Mouse (Mus musculus) common myeloid progenitor, adult 5-6 weeks (primary cell): Measurements from ENCODE around the gene Arhgap24. TPM values are rescaled to one million over a fixed set of nuclear protein-coding genes. Genes with fewer than 3 reads are reported as not detected.

Experiments used
- ATAC-seq: replicated peaks from 2 replicates; pipeline ENCODE4 v1.8.0; 2016; ENCODE audit warnings: low read depth, mild to moderate bottlenecking, moderate TSS enrichment, inconsistent platforms; ENCODE audit not compliant: poor library complexity, severe bottlenecking
- total RNA-seq: library from RNA; stranded (forward); fragments of 200-1000, 187-1606 nt; gene quantifications from 2 replicates; pipeline ENCODE4 v1.2.3, GENCODE M21; 2017

The Arhgap24 gene
- total RNA-seq, 1 experiment from 2014 or later: 0.91 TPM

- no peak for ATAC-seq
Measured at GRCm38 (mm10) chr5:102664988-102665726, 184.0 kb downstream of the Arhgap24 start.

- no peak for ATAC-seq
Measured at GRCm38 (mm10) chr5:102666886-102667285, 185.7 kb downstream of the Arhgap24 start.

- ATAC-seq: no peak
Measured at GRCm38 (mm10) chr5:102667754-102668575, 186.8 kb downstream of the Arhgap24 start.

DNA sequence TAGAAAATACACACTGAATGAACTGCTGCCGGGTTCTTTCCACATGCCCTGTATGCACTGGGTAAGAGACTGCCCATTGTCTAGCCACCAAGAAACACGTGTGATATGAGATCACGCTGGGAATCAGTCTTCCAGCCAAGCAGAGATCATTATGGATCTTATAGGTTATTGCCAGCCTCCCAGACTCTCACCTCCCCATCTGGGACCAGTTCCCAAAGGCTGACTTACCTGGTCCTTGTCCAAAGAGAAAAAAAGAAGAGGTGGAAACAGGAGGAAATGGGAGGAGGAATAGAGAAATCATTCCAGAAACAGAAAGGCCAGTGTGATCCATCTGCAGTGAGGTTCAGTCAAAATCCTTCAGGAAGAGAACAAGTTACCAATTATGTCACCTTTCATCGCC is 189.0 kb downstream of the Arhgap24 start:
- ATAC-seq: no peak

- no peak for ATAC-seq
Measured at GRCm38 (mm10) chr5:102670731-102671345, 189.6 kb downstream of the Arhgap24 start.

DNA sequence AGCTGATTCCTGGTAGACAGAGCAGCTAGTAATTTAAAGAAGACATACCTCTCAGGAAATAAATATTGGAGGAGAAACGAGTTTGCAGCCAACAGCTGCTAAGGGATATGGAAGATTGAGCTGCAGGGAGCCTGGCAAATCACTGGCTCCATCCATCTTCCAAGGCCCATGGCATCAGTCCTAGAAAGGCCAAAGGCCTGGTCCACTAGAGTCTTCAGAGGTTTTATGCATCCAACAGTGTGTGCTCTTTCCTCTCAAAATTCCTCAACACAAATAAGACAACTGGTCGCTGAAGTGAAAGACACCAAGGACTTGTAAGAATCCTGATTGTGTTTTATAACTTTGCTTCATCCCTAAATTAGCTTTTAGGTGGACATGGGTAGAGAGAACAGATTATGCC is 194.1 kb downstream of the Arhgap24 start:
- no peak for ATAC-seq

DNA sequence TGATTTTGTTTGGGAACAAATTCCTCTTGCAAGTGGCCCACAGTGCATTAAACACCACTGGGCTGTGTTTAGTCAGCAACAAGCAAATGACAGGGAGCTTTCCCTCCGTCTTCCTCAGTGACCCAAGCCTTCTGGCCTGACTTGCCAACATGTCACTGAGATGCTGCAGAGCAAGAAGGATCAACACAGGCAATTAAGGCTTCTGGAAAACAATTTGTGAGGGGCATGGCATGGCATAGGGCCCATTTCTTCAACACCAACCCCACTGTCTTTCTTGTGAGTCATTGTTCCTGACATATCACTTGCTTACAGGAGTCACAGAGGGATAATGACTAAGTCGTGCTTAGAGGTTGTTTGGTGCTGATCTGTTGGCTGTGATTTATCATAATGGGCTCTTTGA is 196.0 kb downstream of the Arhgap24 start:
- ATAC-seq: no peak

DNA sequence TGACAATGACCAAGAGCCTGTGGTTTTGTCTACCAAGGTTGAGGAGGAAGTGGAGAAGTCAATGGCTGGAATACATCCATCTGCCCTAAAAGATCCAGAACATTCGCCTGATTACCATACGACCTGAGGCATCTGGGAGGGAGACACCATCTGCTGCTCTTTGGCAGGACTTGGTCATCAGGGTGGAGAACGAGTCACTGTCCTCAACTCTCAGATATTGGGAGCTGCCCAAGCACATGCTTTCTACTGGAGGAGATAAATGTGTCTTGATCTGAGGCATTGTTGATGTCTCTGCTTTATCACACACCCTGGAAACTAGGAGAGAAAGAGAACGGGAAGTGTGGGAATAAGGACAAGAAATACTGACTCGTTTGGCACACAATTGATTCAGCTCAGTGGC is 206.5 kb downstream of the Arhgap24 start:
- no peak for ATAC-seq

DNA sequence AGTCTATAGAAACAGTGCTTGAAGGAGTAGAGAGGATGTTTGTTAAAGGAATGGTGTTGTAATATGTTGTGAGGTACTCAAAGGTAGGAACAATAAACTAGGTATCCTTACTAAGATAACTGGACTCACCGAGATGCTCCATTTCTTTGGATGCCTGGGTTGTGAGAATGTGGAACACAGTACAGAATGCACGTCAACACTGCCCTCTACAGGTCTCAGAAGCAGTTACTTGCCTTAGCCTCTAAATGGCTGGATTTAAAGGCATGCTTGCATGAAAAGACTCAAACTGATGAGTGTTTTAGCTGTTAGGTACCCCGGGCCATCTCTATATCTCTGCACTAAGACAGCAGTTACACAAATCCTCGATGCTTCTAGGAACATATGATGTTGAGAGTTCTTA is 211.3 kb downstream of the Arhgap24 start:
- peak; percentile 87 for ATAC-seq

DNA sequence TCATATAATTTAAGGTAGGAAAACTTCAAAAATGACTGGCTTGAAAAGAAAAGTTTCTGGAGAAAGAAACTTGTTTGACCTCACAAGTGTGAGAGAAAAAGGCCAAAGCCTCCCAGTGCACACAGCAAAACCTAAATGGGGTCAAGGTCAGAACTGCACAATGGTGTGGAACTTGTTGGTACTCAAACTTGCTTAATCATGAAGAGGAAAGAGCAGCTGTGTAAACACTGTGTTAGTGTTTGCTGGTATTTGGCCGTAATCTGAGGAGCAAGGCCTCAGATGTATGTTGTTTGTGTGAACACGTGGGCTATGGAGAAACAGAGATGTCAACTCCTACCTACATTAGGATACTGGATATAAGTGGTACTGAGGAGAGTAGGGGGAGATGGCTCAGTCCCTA is 212.0 kb downstream of the Arhgap24 start:
- ATAC-seq: no peak

DNA sequence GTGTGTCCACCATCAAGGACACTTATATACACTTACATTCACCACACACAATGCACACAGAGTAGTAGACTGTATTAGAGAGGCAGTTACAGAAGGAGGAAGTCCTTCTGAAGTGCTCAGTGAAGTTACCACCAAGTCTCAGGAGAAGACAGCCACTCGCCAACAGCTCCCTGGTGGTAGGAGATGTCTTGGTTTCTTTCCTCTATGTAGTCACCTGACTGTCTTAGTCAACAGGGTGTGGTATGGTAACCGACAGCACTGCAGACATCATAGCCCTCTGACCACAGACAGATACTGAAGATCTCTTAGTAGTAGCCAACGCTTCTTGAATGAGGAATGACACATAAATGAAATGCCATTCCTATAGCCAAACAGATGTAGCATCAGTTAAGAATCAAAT is 212.7 kb downstream of the Arhgap24 start:
- ATAC-seq: peak; percentile 73

- peak; percentile 79 for ATAC-seq
Measured at GRCm38 (mm10) chr5:102697784-102698183, 216.6 kb downstream of the Arhgap24 start.

- ATAC-seq: no peak
Measured at GRCm38 (mm10) chr5:102698396-102698795, 217.2 kb downstream of the Arhgap24 start.

GRCm38 (mm10) chr5:102698891-102699290 is 217.7 kb downstream of the Arhgap24 start:
- ATAC-seq: no peak

- ATAC-seq: no peak
Measured at GRCm38 (mm10) chr5:102702581-102702980, 221.4 kb downstream of the Arhgap24 start.

- ATAC-seq: peak; percentile 94
Measured at GRCm38 (mm10) chr5:102703325-102704099, 222.3 kb downstream of the Arhgap24 start.

DNA sequence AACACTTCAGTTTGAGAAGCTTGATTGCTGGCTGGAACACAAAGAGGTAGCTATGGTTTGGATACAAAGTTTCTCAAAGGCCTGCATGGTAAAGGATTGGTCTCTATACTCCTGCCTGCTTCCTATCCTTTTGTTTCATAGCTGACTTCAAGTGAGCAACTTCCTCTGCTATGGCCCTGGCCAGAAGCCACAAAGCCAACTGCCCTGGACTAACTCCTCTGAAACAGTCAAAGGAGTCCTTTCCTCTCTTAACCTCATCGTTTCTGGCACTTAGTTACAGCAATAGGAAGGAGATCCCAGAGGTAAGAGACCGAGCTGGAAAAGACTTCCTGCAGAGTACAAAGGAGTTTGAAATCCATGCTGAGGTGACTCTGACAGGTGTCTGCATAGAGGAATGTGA is 224.0 kb downstream of the Arhgap24 start:
- ATAC-seq: no peak

- no peak for ATAC-seq
Measured at GRCm38 (mm10) chr5:102710336-102710735, 229.1 kb downstream of the Arhgap24 start.

DNA sequence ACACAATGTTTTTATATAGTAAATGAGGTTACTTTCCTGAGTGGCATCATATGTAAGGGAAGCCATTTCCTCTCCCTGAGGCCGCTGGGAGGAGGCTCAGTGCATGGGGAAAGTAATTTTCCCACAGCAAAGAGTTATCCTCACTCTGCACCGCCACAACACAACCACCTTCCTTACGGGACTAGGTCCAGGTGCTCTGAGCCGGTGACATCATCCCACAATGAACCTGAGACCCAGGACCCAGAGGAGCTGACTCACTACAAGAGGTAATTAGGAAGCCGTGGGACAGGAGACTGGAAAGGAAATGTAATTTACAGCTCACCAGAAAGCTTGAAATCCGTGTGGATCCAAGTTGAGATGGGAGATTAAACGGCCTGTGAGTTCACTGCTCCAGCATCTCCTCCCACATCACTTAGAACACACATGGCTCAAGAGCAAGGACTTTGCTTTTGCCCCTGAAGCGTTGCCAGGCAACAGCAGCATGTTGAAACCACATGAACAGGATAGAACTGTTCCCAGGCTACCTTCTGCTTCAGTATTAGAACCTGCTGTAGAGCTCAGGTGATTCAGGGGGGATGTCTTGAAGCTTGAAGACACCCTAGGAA is 238.3 kb downstream of the Arhgap24 start:
- ATAC-seq: no peak

- no peak for ATAC-seq
Measured at GRCm38 (mm10) chr5:102723558-102723957, 242.4 kb downstream of the Arhgap24 start.
